Mouse (Mus musculus) liver (tissue): Measurements from ENCODE around the gene Bglap3.
"Not testable (repeated sequence)": the region's sequence is repeated elsewhere in the genome, so short reads cannot be mapped to it uniquely, and the experiment has no call there.

Experiments
- DNase-seq: peaks from one replicate; pipeline ENCODE4 v3.0.0-alpha.2; 2020; ENCODE audit warnings: mixed read lengths

Bglap3 gene

DNA sequence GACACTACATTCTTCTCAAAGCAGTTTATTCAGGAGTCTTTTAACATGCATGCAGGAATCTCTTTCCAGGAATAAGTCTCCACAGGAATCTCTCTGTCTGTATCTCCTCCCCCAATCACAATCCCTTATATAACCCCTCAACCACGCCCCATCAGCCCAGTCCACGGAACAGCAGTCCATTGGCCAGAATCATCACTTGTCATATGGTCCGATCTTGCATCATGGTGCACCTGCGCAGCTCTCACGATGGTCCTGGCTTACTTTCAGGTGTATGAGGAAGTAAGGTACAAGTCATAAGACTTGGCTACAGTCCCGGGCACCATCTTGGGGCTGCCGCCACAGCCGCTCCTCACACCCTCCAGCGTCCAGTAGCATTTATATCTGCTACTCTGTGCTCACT, at the start of gene Bglap3:
TSS of gene Bglap3 (minus strand) at position 101 of the 400 bp plus-strand sequence.
- not testable (repeated sequence) for DNase-seq

DNA sequence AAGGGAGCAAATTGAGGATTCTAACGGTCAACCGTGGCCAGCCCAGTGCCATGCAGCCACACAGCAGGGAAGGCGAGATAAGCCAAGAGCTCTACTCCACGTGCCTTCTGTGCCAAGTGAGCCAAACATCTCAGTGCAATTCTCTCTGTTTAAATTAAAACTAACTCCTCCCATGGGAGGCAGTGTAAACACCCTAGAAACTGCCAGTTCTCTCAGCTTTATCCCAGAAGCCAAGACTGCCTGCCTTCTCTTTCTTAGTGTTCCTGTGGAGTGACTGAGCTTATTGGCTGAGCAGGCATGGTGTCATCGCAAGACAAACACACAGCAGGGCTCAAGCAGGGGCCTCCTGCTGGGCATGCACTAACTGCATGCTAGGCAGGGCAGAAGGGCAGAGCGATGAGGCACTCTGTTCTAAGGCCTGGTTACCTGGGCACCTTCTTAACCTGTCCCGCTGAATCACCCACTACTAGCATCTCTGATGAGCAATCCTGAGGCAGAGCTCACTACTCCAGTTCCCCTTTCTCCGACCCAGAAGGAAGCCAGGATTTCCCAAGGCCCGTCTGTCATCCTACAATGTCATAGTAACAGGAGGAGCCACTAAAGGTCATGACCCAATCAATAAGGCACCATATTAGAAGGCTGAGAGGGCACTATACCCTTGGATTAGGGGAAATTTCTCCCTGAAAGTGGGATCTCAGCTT, 49.6 kb upstream of the Bglap3 start:
- no peak for DNase-seq

DNA sequence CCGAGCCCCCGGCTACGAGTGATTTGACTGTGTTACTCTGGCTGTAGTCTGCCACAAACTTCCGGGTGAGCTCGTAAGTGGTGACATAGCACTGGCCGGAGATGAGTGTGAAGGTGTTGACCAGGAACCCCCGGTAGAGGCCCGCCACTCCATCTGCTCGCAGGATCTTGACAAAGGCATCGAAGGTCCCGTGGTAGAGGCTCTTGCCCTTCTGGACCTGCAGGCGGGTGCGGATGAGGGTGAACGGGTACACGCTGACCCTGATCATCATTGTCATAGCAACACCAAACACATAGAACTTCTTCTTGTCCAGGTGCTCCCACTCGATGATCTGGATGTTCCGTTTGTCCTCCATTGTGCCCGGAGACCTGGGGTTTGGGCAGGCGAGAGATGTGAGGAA, 48.2 kb upstream of the Bglap3 start:
- DNase-seq, result no peak

DNA sequence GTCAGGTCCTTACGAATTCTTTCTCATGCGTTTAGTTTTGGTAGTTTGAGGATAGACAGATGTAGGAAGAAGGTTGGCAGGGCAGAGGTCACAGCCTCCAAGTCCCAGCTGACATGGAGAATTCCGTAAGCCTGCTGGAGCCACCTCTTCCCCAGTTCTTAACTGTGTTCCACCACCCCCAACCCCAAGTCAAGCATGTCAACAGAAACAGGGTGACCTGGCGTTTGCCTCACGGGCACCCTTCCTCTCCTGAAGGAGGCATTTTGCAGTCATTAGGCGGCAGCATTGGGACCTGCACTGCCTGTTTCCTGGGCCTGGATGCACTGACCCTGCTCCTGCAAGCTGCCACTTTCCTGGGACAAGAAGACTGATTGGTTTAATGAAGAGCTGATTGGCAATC, 45.5 kb upstream of the Bglap3 start:
- DNase-seq, result no peak

DNA sequence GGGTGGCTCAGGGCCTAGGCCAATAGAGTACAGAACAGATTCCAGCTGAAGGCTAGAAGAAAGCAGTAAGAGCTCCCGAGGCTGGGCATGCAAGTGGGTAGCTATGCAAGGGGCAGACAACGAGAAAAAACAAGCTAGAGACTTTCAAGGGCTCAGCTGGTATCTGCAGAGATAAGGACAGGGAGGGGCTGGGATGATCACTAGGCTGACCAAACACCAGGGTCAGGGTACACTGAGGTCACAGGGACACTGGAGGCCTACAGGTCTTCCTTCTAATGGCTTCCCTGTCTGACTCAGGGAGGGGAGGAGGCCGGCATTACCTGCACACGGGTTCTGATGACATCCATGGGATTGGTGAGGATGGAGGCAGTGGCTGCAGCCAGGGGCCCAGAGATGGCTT, 43.1 kb upstream of the Bglap3 start:
- no peak for DNase-seq

DNA sequence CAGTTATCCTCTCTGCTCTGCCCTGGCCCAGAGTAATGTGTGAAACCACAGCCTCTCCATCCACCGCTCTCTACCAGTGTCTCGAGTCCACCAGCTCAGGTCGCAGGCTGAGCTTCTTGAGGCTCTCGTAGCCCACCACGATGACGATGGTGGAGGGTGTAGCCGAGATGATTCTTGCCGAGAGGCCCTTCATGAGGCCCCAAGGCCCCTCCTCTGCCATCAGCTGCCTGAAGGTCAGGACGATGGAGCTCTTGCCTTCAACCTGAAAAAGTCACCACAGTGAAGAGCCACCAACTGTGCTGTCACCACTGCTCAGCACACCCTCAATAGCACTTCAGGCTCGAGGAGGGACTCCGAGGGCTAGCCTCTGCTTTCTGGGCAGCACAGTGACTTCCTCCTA, 40.1 kb upstream of the Bglap3 start:
- DNase-seq, result no peak

DNA sequence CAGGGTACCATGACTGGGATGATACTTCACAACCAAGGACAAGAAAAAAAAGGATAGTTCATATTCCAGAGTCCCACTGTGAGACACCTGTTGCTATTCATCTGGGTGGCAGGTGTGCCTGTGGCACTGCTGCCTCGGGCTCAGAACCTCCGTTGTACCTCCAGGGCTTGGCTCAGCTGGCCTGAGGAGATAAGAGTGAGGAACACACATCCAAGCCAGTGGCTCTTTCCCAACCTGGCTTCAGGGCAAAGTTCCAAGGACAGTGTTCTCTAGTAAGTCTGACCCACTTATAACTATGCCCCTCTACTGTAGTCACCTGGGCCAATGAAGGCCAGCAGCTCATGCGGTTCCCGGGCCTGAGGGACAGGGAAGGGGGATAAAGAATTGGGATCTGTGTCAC, 39.1 kb upstream of the Bglap3 start:
- peak; percentile 77 for DNase-seq

DNA sequence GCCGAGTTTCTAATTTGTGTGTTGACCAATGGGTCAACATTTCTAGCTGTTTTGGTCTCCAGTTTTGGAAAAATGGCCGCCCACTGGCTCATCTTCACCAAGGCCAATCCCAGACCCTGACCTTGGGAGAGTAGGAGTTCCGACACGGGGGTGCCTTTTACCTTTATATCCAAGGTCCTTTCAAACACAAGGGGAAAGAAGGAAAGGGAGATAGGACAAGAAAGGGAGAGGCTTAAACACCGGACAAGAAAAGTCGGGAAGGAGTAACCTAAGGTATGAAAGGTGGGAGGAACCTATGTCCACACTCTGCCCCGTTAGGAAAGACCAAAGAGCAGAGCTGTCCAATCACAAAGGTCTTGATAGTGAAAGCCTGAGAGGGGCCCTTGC, 38.1 kb upstream of the Bglap3 start:
- DNase-seq, result peak; percentile 23

DNA sequence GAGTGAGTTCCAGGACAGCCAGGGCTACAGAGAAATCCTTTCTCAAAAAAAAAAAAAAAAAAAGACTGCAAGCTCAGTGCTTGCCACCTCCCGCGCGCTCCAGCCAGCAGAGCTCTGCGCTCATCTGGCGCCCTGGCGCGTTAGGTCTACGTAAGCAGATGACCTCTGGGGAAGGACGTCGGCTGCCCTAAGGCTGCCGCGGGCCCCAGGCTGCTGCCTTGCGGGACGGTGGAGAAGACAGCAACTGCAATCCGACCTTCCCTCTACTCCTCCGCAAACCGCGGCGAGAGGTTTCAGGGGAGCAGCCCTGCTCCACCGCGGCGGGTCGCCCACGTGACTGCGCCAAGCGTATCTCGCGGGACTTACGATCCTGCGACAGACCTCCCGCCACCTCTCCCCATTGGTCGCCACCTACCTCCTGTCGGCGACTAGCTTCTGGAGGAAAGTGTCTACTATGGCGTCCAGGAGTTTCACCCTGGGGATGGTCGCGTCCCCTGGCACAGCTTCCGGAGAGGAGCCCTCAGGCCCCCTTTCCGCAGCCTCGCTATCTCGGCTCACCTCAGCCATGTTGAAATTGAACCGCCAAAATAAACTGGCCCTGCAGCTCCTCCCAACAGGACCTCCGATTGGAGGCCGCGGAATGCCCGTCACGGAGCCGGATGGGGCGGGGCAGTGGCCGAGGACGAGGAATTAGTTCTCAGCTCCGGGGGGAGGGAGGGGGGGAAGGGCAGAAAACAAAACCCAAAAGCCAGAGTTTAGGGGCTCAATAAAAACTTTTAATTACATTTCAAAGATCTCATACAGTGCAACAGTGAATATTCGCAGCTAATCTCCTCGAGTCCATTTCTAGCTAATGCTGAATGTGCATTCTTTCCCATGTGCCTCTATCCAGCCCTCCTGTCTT, 37.5 kb upstream of the Bglap3 start, which contains the start of gene Pmf1:
TSS of gene Pmf1 (minus strand) at position 591 of the 904 bp plus-strand sequence.
- DNase-seq, result peak; percentile 95

DNA sequence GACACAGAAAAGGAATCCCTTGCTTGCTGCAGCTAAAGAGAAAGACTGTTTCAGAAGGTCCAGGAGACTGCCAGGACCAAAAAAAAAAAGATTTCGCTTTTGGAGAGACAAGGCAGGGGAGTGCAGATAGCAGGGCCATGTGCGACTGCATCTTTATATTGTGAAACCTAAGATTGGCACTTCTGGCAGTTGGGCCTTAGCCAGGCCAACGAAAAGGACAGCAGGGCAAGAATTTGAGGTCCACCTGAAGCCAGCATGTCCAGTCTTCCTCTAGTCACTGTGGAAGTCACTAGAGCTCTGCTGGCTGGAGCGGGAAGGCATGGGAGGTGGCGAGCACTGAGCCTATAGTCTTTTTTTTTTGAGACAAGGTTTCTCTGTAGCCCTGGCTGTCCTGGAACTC, 36.4 kb upstream of the Bglap3 start:
- no peak for DNase-seq

DNA sequence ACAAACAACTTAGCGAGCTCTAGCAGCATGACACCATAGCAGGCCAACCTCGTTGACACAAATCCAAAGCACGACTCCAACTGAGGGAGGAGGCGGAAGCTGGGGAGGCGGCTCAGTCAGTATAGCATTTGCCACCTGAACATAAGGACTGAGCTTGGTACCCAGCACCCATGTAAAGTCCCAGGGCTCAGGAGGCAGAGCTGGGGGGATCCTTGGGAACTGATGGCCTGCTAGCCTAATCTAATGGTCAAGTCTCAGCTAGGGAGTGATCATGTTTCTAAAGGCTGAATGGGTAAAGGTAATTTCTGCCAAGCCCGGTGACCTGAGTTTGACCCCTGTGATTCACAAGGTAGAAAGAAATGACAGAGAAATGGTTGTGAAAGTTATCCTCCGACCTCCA, 35.0 kb upstream of the Bglap3 start:
- no peak for DNase-seq

DNA sequence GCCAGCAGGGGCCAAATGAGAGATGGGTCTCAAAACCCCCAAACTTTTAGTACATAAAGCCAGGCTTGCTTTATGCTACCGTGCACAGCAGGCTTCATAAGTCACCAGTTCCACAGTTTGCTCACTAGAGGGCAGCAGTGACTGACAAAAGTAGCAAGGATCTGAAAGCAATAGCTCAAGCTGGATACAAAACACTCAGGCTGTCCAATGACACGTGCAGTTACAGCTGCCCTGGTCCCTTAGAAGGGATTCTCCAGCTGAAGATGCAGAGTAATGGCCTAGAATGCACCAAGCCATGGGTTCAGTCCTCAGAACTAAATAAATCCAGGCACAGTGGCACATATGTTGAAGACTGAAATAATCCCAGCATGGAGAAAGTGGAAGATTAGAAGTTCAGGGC, 34.5 kb upstream of the Bglap3 start:
- peak; percentile 72 for DNase-seq

DNA sequence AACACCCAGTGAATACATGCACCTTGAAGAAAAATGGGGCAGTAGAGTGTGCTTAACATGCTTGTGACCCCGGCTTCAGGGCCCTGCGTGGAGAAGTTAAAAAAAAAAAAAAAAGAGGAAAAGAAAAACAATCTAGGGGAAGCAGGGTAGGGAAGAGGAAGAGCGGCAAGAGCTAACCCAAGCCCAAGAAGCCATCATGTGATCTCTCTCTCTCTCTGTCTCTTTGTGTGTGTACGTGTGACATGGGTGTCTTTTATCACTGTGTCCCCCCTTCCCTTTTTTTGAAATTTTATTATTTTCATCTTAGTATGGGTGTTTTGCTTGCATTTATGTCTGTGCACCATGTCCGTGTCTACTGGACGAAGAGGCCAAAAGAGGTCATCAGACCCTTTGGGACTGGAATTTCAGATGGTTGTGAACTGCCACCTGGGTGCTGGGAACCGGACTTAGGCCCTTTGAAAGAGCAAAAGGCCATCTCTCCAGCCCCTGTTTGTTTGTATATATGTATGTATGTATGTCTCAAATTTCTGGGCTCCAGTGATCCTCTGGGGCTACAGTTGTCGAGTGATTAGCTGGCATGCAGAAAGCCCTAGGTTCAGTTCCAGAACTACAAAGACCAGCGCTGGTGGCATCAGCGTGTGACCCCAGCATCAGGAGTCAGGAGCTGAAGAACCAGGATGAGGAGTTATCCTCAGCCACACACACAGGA, 31.1 kb upstream of the Bglap3 start:
- no peak for DNase-seq

DNA sequence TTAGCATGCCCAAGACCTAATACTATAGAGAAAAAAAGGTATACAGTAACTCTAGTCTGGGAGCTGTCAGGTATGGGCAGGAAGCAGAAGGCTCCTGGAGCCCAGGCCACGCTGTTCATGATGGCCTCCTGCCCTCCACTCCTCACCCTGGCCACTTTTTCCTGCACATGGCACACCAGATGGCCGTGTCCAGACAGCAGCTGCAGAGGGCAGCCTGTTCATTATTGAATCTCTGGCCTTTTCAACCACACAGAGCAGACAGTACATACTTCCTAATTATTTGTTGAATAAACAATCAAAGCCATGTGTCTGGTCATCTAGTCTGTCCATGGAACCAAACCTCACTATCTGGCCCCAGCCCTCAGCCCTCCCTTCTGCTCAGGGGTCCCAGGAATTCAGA, 26.1 kb upstream of the Bglap3 start:
- no peak for DNase-seq

DNA sequence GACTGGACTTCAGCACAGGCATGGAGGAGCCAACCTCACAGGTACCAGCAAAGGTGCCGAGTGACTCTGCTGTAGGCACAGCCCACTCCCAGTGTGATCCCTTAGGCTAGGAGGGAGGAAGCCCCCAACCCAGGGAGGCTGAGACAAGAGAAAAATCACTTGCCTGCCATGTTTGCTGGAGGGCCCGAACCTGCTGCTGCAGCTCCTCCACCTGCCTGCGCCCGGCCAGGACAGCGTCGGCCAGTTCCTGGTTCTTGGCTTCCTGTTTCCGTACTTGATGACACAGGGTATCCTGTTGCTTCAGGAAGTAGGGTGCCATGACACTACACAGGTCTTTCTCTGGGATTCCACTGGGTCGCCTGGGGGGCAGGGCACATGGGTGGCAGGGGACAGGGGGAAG, 23.2 kb upstream of the Bglap3 start:
- DNase-seq, result no peak

DNA sequence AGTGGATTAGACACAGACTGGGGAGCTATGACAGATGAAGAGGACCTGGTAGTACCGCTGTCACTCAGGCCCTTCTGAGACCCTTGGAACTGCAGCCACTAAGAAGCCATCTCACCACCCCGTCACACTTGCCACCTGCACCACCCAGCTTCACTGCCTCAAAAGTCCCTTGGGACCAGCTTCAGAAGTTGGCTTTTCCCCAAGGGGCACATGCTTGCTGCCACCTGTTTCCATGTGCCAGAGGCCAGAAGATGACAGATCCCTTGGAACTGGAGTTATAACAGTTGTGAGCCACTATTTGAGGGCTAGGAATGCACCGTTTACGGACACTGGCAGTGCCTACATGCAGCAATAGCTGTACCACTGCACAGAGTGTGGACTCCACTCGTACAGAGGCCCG, 22.7 kb upstream of the Bglap3 start:
- no peak for DNase-seq

DNA sequence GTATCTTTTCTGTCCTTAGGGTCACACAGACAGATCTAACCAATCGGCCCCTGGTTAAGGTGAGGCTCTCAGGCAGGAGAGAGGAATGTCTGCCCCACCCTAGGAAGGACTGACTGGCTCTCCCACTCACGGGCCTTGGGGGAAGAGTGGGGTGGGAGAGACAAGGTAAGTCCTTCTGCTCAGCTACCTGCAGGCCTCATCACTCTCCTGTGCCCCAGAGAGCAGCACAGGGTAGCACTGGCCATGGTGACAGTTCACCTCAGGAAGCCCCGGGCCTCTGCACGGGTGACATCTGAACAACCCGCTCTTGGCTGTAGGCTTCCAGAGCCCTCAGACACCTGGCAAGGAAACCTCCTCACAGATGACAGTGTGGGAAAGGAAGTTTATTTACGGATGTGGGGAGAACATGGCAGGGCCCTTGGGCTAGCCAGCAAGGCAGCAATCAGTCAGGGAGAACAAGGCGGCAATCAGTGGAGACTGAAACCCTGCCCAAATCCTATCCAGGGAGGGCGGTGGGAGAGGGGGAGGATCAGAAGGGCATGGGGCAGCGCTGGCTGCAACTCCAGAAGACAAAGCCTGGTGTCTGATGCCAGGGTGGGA, 21.3 kb upstream of the Bglap3 start:
- DNase-seq, result no peak

DNA sequence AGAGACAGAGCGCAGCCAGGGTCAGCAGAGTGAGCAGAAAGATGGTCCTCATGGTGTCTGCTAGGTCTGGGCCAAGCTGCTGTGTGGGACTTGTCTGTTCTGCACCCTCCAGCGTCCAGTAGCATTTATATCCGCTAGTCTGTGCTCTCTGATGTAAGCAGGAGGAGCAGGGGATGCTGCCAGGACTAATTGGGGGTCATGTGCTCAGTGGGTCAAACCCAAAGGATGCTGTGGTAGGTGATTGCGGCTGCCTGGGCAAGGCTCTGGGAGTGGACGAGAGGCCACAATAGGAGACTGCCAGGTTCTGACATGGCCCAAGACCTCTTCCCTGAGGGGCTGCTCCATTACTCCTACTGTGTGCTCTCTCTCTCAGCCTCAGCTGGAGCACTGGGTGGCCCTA, 11.8 kb upstream of the Bglap3 start, which contains the start of gene Bglap:
TSS of gene Bglap (minus strand) at position 101 of the 400 bp plus-strand sequence.
- no peak for DNase-seq

DNA sequence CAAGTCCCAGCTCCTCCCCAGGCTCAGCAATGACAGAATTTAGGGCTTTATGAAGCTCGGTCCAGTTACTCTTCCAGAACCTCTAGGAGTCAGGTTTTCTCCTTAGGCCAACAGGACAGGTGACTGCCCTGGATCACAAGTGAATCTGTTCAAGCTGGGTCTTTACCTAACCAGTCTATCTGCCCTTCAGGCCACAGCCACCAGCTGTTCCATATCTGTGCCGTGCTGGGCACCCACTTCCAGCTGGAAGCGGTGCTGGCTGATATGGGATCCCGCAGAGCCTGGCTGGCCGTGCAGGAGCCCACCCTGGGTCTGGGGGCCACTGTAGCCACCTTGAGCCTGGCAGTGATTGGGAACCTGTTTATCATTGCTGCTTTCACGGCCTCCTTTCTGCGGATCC, 9.8 kb upstream of the Bglap3 start:
- not testable (repeated sequence) for DNase-seq

DNA sequence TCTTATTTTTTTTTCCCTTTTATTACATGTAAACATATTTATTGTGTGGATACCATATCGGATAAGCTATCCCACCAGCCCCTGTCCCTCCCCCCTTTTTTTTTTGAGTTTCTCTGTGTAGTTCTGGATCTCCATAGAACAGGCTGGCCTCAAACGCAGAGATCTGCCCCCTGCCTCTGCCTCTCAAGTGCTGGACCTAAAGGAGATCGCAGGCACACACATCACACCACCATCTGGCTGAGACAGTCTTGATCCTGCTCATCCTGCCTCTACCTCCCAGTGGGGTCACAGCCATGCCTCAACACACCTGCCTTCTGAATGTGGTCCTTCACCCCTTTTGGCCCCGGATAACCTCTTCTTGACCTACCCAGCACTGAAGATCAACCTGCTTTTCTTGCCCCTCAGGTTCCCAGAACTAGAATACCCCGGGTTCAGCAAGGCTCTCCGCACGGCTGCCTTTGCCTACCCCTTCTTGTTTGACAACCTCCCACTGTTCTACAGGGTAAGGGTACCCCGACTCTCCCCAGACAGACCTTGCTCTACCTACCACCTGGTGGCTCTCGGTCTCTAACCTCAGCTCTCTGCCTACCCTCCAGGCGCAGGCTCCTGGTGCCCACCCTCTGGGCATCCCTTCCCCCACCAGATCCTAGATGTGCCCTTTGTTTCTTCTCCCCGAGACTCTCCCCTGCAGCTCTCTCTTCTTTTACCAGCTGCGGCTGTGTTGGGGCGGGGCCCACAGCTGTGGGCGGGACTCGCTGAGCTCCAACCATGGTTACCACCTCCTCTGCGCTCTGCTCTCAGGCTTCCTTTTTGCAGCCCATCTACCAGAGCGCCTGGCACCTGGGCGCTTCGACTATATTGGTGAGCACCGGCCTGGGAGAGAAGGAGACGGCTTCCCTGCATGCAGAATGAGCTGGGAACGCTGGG, 9.1 kb upstream of the Bglap3 start:
- DNase-seq, result peak; percentile 72

DNA sequence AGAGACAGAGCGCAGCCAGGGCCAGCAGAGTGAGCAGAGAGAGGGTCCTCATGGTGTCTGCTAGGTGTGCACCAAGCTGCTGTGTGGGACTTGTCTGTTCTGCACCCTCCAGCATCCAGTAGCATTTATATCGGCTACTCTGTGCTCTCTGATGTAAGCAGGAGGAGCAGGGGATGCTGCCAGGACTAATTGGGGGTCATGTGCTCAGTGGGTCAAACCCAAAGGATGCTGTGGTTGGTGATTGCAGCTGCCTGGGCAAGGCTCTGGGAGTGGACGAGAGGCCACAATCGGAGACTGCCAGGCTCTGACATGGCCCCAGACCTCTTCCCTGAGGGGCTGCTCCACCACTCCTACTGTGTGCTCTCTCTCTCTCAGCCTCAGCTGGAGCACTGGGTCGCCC, 6.1 kb upstream of the Bglap3 start, which contains the start of gene Bglap2:
TSS of gene Bglap2 (minus strand) at position 101 of the 400 bp plus-strand sequence.
- DNase-seq, result not testable (repeated sequence)

DNA sequence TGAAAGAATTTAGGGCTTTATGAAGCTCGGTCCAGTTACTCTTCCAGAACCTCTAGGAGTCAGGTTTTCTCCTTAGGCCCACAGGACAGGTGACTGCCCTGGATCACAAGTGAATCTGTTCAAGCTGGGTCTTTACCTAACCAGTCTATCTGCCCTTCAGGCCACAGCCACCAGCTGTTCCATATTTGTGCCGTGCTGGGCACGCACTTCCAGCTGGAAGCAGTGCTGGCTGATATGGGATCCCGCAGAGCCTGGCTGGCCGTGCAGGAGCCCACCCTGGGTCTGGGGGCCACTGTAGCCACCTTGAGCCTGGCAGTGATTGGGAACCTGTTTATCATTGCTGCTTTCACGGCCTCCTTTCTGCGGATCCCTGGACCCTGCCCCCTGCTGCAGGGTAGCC, 4.1 kb upstream of the Bglap3 start:
- not testable (repeated sequence) for DNase-seq
